Mouse (Mus musculus): ENCODE results near the gene Svip. TPM values are rescaled to one million over a fixed set of nuclear protein-coding genes. Genes with fewer than 3 reads are reported as not detected.

Svip gene
- total RNA-seq, 2 experiments from 2014 or later = 14.5 to 17.3 TPM

GRCm38 (mm10) chr7:51964681-51965080 lies 41.1 kb downstream of the Svip start:
- intact Hi-C loops (cut with DNase I) = no loop called here
- DNase-seq = no peak

- no peak for DNase-seq
- intact Hi-C loops (cut with DNase I) = no loop called here
Observed at GRCm38 (mm10) chr7:51962219-51962952, 43.4 kb downstream of the Svip start.

- no peak for DNase-seq
- intact Hi-C loops (cut with DNase I) = no loop called here
Observed at GRCm38 (mm10) chr7:51960698-51961374, 45.0 kb downstream of the Svip start.

GRCm38 (mm10) chr7:51957766-51958165 lies 48.1 kb downstream of the Svip start:
- no peak for DNase-seq
- intact Hi-C loops (cut with DNase I) = no loop called here

- intact Hi-C loops (cut with DNase I) = no loop called here
- no peak for DNase-seq
Observed at GRCm38 (mm10) chr7:51955424-51956041, 50.3 kb downstream of the Svip start.

Other genes starting within 250 kb of the Svip start
- 1 to 10 TPM; 7.6 to 7.9 TPM for gene Gas2, start 144.0 kb downstream of the Svip start, total RNA-seq (2021)
- 1 to 10 TPM; 1.3 to 1.9 TPM for gene Fancf, start 143.8 kb downstream of the Svip start, total RNA-seq (2021)
- not detected for gene 1700015G11Rik, start 9.7 kb upstream of the Svip start, total RNA-seq (2021)